Mouse (Mus musculus): ENCODE measurements around the gene Slco3a1. TPM values are rescaled to one million over a fixed set of nuclear protein-coding genes. Genes with fewer than 3 reads are reported as not detected.

Gene Slco3a1
- polyA plus RNA-seq, 1 experiment = 5.8 TPM

DNA sequence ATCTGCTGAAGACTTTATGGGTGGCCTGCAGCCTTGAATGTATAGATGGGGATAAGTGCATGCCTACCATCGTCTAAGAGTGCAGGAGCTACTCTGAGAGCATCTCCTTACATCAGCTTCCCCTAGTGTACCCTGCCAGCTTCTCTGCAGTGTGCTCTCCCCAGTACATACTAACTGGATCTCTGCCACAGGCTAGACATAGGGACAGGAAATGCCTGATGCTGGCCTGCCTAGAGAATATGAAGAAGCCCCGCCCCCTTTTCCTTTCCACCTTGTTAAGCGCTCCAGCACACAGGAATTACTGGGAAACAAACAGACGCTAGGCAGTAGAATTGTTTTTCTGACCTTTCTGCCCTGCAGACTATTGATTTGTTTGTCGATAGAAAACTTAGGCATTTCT is 230.9 kb downstream of the Slco3a1 start:
- TF ChIP-seq CTCF (IDR thresholded peaks at IDR 0.05; ENCODE audit: control insufficient read depth, insufficient read depth, low read length) (no peak), POLR2A (IDR thresholded peaks at IDR 0.05; ENCODE audit: borderline replicate concordance, control insufficient read depth, low read depth, low read length) (no peak)
- WGBS = 75% methylated on average over 5 of the region's 5 CpGs
- Histone ChIP-seq H3K27ac (ENCODE audit: control insufficient read depth, insufficient read depth, low read depth, low read length, poor library complexity) (no peak overlapping the region), H3K4me3 (replicated peaks; ENCODE audit: control insufficient read depth, low read depth, low read length) (no peak overlapping the region), H3K4me1 (ENCODE audit: control insufficient read depth, insufficient read depth, low read length) (no peaks in the 10 kb centered on the region; the same call in 1 of the 2 replicates)

DNA sequence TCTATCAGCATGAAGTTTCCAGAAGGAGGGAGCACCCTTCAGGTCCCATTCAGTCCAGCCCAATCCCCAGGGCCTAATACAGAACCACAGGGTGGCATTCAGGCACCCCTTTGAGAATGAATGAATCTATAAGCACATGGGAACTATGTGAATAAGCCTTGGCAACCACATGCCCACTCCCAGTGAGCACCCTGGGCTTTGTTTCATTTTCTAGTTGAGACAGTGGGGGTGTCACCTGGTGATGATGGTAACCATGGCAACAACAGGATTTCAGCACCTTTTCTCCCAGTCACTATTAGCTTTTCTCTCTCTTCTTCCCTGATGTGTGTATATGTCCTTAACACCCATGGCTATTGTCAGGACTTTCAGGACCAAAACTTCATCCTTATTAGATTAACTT is 231.4 kb downstream of the Slco3a1 start:
- Histone ChIP-seq H3K4me1 (ENCODE audit: control insufficient read depth, insufficient read depth, low read length) (no peaks in the 10 kb centered on the region), H3K27ac (ENCODE audit: control insufficient read depth, insufficient read depth, low read depth, low read length, poor library complexity) (no peak overlapping the region), H3K4me3 (replicated peaks; ENCODE audit: control insufficient read depth, low read depth, low read length) (no peak overlapping the region)
- no peak for TF ChIP-seq CTCF (IDR thresholded peaks at IDR 0.05; ENCODE audit: control insufficient read depth, insufficient read depth, low read length)
- TF ChIP-seq POLR2A (IDR thresholded peaks at IDR 0.05; ENCODE audit: borderline replicate concordance, control insufficient read depth, low read depth, low read length) = no peak

DNA sequence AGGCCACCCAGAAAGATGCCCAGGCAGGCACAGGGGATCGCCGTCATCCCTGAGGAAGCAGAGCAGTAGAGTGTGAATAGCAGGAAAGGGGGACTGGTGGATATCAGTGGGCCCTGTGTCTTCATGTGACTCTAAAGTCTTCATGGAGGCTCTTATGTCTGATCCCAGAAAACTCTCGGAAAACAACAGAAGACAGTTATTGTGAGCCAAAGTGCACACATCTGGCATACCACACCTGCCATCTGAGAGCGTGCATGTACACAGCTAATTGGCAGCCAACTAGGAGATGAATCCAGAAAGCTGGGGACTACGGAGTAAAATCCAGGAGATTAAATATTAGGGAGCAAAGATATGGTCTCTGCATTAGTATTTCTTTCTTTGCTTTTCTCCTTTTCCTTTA is 233.9 kb downstream of the Slco3a1 start:
- WGBS = 90% methylated on average over 5 of the region's 5 CpGs
- Histone ChIP-seq H3K4me1 (ENCODE audit: control insufficient read depth, insufficient read depth, low read length) (no peaks in the 10 kb centered on the region), H3K4me3 (replicated peaks; ENCODE audit: control insufficient read depth, low read depth, low read length) (no peak overlapping the region), H3K27ac (ENCODE audit: control insufficient read depth, insufficient read depth, low read depth, low read length, poor library complexity) (no peak overlapping the region)
- no peak for TF ChIP-seq POLR2A (IDR thresholded peaks at IDR 0.05; ENCODE audit: borderline replicate concordance, control insufficient read depth, low read depth, low read length)
- TF ChIP-seq CTCF (IDR thresholded peaks at IDR 0.05; ENCODE audit: control insufficient read depth, insufficient read depth, low read length) = no peak

DNA sequence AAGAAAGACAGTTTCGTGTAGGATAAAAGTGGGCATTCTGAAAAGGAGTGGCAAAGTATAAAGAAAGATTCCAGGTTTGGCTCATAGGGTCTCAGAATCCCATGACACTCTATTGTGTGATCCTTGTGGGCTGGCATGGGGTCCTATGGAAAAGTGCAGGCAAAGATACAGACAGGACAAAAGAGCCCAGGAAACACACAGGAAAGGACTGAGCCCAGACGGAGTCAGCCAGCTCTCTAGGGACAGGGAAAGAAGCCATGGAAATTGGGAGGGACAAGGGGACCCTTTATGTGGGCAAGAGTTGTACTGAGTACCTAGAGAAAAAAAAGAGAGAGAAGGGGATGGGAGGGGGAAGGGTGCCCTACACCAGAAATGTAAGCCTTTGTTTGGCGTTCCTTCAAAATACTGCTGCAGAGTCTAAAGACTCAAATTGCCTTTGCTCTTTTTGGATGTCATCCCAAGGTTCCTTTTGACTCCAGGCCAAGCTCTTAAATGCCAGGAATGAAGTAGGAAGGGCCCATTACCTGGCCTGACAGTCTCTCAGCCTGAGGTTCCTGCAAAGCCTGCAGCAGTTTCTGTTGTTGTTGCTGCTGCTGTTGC is 238.6 kb downstream of the Slco3a1 start:
- H3K4me1 ChIP-seq (ENCODE audit: control insufficient read depth, insufficient read depth, low read length) = no peaks in the 10 kb centered on the region
- no peak overlapping the region for H3K27ac ChIP-seq (ENCODE audit: control insufficient read depth, insufficient read depth, low read depth, low read length, poor library complexity)
- H3K4me3 ChIP-seq (replicated peaks; ENCODE audit: control insufficient read depth, low read depth, low read length) = no peak overlapping the region
- WGBS = 81% methylated on average over 3 of the region's 3 CpGs
- no peak for TF ChIP-seq POLR2A (IDR thresholded peaks at IDR 0.05; ENCODE audit: borderline replicate concordance, control insufficient read depth, low read depth, low read length)

DNA sequence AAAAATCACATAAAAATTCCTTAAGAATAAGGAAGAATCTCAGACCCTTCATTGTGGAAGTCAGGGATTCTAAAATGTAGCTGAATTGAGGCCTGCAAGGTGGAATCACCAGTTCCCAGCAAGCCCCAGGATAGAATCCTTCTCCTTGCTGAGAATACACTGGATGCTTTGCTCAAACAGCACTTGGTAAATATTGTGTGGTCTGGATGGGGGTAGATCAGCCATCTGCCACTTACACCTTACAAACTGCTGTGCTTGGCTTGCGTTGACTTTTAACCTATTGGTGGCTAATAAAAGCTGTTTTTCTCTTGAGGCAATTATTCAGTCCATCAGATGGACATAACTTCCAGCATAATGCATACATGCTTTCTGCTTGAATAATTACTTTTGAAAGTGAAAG is 240.3 kb downstream of the Slco3a1 start:
- WGBS = 80% methylated on average over 1 of the region's 1 CpGs
- Histone ChIP-seq H3K4me1 (ENCODE audit: control insufficient read depth, insufficient read depth, low read length) (no peaks in the 10 kb centered on the region), H3K27ac (ENCODE audit: control insufficient read depth, insufficient read depth, low read depth, low read length, poor library complexity) (no peak overlapping the region), H3K4me3 (replicated peaks; ENCODE audit: control insufficient read depth, low read depth, low read length) (no peak overlapping the region)
- TF ChIP-seq CTCF (IDR thresholded peaks at IDR 0.05; ENCODE audit: control insufficient read depth, insufficient read depth, low read length) = no peak
- TF ChIP-seq POLR2A (IDR thresholded peaks at IDR 0.05; ENCODE audit: borderline replicate concordance, control insufficient read depth, low read depth, low read length) = no peak

DNA sequence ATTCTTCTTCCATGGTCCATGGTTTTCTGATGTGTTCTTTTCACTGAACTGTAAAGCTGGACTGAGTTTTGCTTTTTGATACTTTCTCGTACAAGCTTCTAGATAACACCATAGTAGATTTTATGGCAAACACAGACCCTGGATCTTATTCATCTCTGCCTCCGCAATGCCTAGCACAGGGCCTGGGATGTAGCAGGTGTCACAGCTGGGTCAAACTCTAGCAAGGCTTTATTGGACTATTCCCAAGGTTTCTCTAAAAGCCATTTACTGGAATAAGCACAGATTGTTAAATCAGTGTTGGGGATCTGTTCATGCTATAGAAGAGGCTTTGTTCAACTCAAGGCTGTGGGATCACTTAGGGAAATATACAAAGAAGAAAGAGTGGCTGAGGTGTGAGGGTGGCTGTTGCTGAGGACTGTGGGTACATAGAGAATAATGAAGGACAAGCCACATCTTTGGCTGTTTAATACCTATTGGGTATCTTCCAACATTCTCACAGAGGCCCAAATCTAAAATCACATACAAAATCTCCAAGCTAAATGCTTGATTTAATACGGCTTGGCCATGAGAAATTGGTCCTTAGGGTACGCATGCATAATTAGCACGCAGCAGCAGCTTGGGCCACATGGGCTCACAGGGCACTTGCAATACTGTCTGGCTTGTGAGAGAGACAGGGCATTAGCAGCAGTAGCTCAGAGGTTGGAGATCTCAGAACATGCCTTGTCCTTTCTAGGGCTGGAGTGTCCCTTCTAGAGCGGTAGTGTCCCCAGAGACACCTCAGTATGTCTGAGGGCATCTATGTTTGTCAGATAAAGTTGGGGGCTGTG is 241.1 kb downstream of the Slco3a1 start:
- Histone ChIP-seq H3K27ac (ENCODE audit: control insufficient read depth, insufficient read depth, low read depth, low read length, poor library complexity) (no peak overlapping the region), H3K4me1 (ENCODE audit: control insufficient read depth, insufficient read depth, low read length) (no peaks in the 10 kb centered on the region), H3K4me3 (replicated peaks; ENCODE audit: control insufficient read depth, low read depth, low read length) (no peak overlapping the region)
- no peak for TF ChIP-seq POLR2A (IDR thresholded peaks at IDR 0.05; ENCODE audit: borderline replicate concordance, control insufficient read depth, low read depth, low read length)
- no peak for TF ChIP-seq CTCF (IDR thresholded peaks at IDR 0.05; ENCODE audit: control insufficient read depth, insufficient read depth, low read length)
- 88% methylated on average over 6 of the region's 6 CpGs for WGBS

DNA sequence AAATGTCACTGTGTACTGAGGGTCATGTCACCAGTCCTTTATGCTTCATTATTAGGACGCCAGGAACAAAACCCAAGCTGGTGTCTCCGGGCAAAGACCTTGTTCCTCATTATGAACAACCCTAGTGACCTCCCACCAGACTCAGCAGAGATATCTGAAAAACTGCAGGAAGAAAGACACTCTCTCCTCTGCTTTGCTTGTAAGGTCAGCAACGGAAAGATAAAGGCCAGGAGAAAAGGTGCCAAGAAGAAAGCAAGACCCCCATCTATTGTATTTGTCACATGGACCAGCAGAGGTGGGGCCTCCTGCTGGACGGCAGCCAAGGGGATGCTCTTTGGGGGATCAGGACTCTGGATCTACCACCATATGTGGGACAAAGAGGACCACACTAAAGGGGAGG is 243.0 kb downstream of the Slco3a1 start:
- Histone ChIP-seq H3K27ac (ENCODE audit: control insufficient read depth, insufficient read depth, low read depth, low read length, poor library complexity) (no peak overlapping the region), H3K4me1 (ENCODE audit: control insufficient read depth, insufficient read depth, low read length) (no peaks in the 10 kb centered on the region), H3K4me3 (replicated peaks; ENCODE audit: control insufficient read depth, low read depth, low read length) (no peak overlapping the region)
- TF ChIP-seq CTCF (IDR thresholded peaks at IDR 0.05; ENCODE audit: control insufficient read depth, insufficient read depth, low read length) (no peak), POLR2A (IDR thresholded peaks at IDR 0.05; ENCODE audit: borderline replicate concordance, control insufficient read depth, low read depth, low read length) (no peak)
- WGBS = 76% methylated on average over 4 of the region's 4 CpGs

DNA sequence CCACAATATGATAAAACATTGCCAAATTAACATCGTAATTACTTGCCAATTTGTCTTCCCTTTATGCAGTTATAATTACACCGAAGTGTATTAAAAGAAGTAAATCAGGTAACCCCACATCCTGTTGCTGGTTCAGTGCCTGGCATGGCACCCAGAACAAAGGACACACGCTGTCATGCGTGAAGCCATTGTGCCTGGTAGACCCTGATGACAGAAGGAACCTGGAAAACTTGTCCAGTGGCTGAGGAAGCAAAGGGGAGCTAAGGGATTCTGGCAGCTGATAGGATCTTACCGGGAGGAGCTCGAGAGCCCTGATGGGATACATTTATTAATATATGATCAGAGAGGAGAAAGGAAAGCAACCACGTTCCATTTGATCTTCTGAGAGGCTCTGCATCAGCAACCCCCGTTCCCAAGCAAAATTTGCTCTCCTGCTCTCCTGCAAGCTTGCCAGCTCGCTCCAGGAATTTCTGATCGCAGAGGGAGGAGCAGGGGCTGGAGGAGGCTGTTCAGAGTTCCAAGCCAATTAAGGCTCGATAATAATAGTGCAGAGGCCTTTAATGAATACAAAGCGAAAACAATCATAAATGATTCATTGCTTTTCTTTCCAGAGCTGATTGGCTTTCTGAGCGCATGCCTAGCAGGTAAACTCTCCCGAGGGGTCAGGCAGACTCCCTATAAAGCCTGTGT is 250.8 kb downstream of the Slco3a1 start:
- no peak for TF ChIP-seq POLR2A (IDR thresholded peaks at IDR 0.05; ENCODE audit: borderline replicate concordance, control insufficient read depth, low read depth, low read length)
- no peak for TF ChIP-seq CTCF (IDR thresholded peaks at IDR 0.05; ENCODE audit: control insufficient read depth, insufficient read depth, low read length)
- Histone ChIP-seq H3K27ac (ENCODE audit: control insufficient read depth, insufficient read depth, low read depth, low read length, poor library complexity) (no peak overlapping the region), H3K4me3 (replicated peaks; ENCODE audit: control insufficient read depth, low read depth, low read length) (no peak overlapping the region), H3K4me1 (ENCODE audit: control insufficient read depth, insufficient read depth, low read length) (no peaks in the 10 kb centered on the region)
- 80% methylated on average over 14 of the region's 14 CpGs for WGBS

Data from bone marrow, adult 2 months (tissue).